Mouse (Mus musculus) heart, adult 2 months (tissue): ENCODE data around the gene Mdk.

Source experiments
- CTCF ChIP-seq: fragments of 200-600 bp; IDR thresholded peaks from 2 replicates; pipeline ENCODE4 v1.8.1; 2022; ENCODE audit warnings: antibody characterized with exemption, mild to moderate bottlenecking, moderate library complexity
- POLR2A ChIP-seq: fragments of 200-500 bp; IDR thresholded peaks from 2 replicates; pipeline ENCODE4 v1.6.1; 2011; ENCODE audit warnings: mild to moderate bottlenecking, low read depth, low read length, control low read depth; ENCODE audit not compliant: insufficient read depth

DNA sequence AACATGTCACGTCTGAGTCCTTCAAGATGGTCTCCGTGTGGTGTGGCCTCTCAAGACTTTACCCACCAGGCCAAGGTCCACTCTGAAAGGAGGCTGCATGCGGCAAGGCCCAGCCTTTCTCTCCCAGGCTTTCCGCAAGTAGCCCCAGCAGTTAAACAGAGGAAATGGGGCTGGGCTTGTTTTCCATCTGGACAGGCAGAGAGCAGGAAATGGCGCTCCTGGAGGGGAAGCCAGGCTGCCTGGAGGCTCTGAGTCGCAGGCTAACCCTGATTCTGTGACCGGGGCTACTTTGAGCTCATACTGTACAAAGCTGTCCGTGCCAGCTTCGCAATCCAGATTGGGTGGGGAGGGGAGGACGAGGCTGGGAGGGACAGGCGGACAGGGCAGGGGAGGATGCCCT is 35.9 kb upstream of the Mdk start:
- peak; percentile 71 for TF ChIP-seq POLR2A
- TF ChIP-seq CTCF = no peak
